Mouse (Mus musculus): Measurements from ENCODE around the gene Sertad2. TPM values are rescaled to one million over a fixed set of nuclear protein-coding genes. Genes with fewer than 3 reads are reported as not detected.

The Sertad2 gene
- polyA plus RNA-seq, 1 experiment = 57.1 TPM

DNA sequence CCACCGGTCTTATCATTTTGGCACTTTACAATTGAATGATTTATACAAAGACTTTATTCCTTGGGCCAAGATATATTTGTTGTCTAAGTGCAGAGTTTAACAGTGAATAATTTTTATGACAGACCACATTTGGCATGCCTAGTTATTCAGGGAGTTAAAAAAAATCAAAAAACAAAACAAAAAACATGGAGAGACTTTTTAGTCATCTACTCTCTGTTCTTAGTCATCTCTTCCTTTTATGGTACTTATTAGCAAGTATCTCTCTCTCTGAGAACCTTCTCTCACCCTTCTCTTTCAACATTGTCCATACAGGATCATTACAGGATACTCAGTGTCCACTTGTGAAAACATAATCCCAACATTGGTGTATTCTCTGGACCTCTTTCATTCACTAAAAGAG, 42.2 kb downstream of the Sertad2 start:
- Histone ChIP-seq H3K4me1 (ENCODE audit: control insufficient read depth, insufficient read depth, low read length) (no peaks in the 10 kb centered on the region; the same call in 1 of the 2 replicates), H3K4me3 (replicated peaks; ENCODE audit: extremely low read depth, low read depth, low read length) (no peak overlapping the region)
- TF ChIP-seq POLR2A (IDR thresholded peaks at IDR 0.05; ENCODE audit: borderline replicate concordance, extremely low read depth, low read depth, low read length) (no peak), CTCF (IDR thresholded peaks at IDR 0.05; ENCODE audit: insufficient read depth, low read length) (no peak)
- WGBS = 73% methylated on average over 1 of the region's 1 CpGs
- no peak for DNase-seq

DNA sequence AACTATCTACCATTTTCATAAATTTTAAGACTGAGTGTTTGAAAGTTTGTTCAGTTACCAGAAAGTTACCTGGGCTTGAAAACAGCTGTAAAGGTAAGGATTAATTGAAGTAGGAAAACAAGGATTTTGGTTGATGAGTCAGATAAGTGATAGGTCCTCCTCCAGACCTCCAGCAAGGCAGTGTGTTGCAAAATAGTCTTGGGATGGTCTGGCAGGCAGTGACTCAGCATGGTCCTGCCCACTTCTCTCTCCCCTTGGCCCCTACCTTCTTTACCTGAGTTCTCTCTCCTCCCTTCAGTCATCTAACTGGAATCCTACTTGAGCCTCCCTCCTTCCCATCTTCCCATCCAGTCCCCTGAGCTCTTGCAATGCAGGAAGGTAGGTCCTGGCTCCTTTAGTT, 43.1 kb downstream of the Sertad2 start:
- DNase-seq = no peak
- H3K4me1 ChIP-seq (ENCODE audit: control insufficient read depth, insufficient read depth, low read length) = no peaks in the 10 kb centered on the region; the same call in 1 of the 2 replicates
- TF ChIP-seq CTCF (IDR thresholded peaks at IDR 0.05; ENCODE audit: insufficient read depth, low read length) (no peak), POLR2A (IDR thresholded peaks at IDR 0.05; ENCODE audit: borderline replicate concordance, extremely low read depth, low read depth, low read length) (no peak)
- H3K4me3 ChIP-seq (replicated peaks; ENCODE audit: extremely low read depth, low read depth, low read length) = no peak overlapping the region

DNA sequence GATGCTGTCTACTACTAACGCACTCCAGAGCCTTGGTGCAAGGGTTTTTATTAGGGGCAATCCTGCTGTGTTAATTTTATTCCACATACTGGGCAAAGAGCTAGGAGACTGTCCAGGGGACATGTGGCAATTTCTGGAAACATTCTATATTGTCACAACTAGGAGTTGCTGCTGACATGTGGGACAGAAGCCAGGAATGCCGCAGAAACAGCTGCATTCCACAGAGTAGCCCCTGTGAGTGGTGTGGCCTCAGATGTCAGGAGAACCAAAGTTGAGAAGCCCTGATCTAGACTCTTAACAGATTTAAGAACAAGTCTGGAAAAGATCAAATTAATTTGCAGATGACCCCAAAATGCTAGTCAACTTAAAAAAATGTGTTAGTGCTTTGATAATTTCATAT, 46.3 kb downstream of the Sertad2 start:
- TF ChIP-seq CTCF (IDR thresholded peaks at IDR 0.05; ENCODE audit: insufficient read depth, low read length) (no peak), POLR2A (IDR thresholded peaks at IDR 0.05; ENCODE audit: borderline replicate concordance, extremely low read depth, low read depth, low read length) (no peak)
- DNase-seq = no peak
- WGBS = 31% methylated on average over 2 of the region's 2 CpGs
- Histone ChIP-seq H3K4me3 (replicated peaks; ENCODE audit: extremely low read depth, low read depth, low read length) (no peak overlapping the region), H3K4me1 (ENCODE audit: control insufficient read depth, insufficient read depth, low read length) (peaks cover 3% of the 10 kb centered on the region)

DNA sequence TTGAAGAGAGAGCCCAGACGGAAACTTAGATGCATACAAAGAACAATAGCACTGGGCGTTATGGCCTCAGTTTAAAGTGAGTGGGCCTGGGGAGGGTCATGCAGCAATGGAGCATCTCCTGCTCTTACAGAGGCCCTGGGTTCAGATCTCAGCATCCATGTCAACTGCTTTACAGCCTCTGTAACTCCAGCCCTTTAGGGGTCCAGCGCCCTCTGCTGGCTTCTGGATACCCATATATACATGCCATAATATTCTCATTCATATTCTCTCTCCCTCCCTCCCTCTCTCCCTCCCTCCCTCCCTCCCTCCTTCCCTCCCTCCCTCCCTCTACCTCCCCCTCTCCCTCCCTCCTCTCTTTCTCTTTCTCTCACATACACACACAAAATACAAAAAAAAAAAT, 49.0 kb downstream of the Sertad2 start:
- TF ChIP-seq POLR2A (IDR thresholded peaks at IDR 0.05; ENCODE audit: borderline replicate concordance, extremely low read depth, low read depth, low read length) (no peak), CTCF (IDR thresholded peaks at IDR 0.05; ENCODE audit: insufficient read depth, low read length) (no peak)
- no peak for DNase-seq
- WGBS = 76% methylated on average over 3 of the region's 3 CpGs
- no peak overlapping the region for H3K4me3 ChIP-seq (replicated peaks; ENCODE audit: extremely low read depth, low read depth, low read length)
- H3K4me1 ChIP-seq (ENCODE audit: control insufficient read depth, insufficient read depth, low read length) = peaks cover 4% of the 10 kb centered on the region

DNA sequence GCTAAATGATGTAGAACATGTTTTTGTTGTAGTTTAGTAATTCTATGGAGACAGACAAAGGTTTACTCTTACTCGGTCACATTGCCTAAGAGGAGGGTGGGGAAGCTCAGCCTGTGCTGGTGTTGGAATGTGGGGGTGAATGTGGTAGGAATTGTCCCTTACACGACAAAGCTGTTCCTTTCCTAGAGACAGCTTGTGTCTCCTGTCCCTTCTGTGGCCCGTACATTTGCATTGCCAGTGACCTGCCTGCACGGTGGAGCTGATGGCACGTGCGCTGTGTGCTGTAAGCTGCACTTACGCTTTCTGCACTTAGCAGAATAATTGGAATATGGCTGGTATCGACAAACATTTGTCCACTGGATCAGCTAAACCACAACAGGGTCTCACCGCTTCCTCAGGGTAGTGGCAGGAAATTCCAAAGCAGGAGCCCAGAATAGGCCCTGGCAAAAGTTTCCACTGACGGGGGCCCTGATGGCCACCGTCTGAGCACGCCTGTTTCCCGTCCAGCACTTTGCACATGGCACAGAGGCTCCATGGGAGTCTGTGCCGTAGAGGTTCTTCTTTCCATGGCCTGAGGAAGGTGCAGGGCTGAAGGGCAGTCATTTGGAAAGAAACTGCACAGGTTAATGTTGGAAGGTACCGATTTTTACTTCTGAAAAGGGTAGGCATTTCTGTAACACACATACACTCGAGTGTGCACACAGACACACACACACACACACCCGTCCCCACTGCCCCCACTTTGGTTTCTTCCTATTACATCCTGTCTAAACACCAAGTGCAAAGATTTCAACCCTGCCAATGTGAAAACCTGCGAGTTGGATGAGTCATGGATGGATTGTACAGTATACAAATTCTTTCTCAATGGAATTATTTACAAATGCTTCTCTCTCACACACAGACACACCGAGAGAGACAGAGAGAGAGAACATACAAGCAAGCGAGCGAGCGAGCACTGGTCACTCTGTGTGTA, 51.5 kb downstream of the Sertad2 start:
- H3K4me1 ChIP-seq (ENCODE audit: control insufficient read depth, insufficient read depth, low read length) = peaks cover 4% of the 10 kb centered on the region
- DNase-seq = no peak
- TF ChIP-seq CTCF (IDR thresholded peaks at IDR 0.05; ENCODE audit: insufficient read depth, low read length) = no peak
- TF ChIP-seq POLR2A (IDR thresholded peaks at IDR 0.05; ENCODE audit: borderline replicate concordance, extremely low read depth, low read depth, low read length) = no peak
- WGBS = 38% methylated on average over 22 of the region's 22 CpGs
- H3K4me3 ChIP-seq (replicated peaks; ENCODE audit: extremely low read depth, low read depth, low read length) = peak overlapping the region; percentile 25

DNA sequence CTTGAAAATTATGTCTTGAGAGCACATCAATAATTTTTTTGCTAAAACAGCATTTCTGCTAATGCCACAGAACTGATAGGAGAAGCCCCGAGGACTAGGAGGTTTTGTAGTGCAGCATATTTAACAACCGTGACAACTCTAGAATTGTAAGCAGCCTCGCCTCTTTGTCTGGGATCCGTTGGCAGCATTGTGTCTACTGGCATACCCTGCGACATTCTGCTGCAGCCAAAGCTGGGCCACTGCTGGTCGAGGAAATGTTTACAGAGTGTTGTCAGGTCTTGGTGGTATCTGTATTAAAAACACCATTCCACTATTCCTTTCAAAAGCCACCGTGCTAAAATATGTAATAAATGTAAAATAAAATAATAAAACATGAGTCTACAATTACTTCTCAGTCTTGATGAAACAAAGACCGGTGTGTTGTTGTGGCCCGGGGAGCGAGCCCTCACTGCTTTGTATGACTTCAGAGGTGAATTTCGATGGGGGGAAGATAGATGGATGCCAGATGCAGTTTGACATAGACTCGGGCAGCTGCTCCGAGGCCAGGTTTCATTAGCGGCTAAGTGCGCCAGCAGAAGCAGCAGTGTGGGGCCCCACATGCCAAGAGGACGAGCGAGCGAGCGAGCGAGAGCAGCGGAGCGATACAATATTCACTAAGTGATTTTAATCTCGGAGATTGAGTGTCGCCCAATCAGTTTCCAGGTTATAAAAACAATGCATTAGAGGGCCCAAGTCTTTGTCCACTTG, 60.2 kb downstream of the Sertad2 start:
- WGBS = 52% methylated on average over 24 of the region's 24 CpGs
- peak overlapping the region; percentile 23 for H3K4me3 ChIP-seq (replicated peaks; ENCODE audit: extremely low read depth, low read depth, low read length)
- no peak for DNase-seq
- no peaks in the 10 kb centered on the region for H3K4me1 ChIP-seq (ENCODE audit: control insufficient read depth, insufficient read depth, low read length)
- TF ChIP-seq POLR2A (IDR thresholded peaks at IDR 0.05; ENCODE audit: borderline replicate concordance, extremely low read depth, low read depth, low read length) (no peak), CTCF (IDR thresholded peaks at IDR 0.05; ENCODE audit: insufficient read depth, low read length) (no peak)

DNA sequence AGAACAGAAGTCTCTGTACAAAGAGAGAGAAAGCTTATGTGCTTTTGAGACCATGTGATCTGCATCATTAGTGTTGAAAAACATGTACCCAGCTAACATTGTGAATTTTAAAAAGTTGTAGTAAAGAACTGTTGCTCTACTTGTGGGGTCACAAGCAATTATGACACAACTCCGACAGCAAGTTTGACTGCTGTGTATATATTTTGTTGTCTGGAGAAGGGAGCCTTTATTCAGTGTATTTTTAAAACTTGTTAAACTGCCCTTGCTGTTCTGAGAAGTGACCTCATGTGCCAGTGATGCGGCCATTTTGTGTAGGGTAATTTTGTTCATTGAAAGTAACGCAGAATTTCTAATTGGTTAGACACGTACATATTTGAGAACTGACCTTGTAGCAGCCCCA, 61.1 kb downstream of the Sertad2 start:
- TF ChIP-seq CTCF (IDR thresholded peaks at IDR 0.05; ENCODE audit: insufficient read depth, low read length) (no peak), POLR2A (IDR thresholded peaks at IDR 0.05; ENCODE audit: borderline replicate concordance, extremely low read depth, low read depth, low read length) (no peak)
- H3K4me3 ChIP-seq (replicated peaks; ENCODE audit: extremely low read depth, low read depth, low read length) = no peak overlapping the region
- H3K4me1 ChIP-seq (ENCODE audit: control insufficient read depth, insufficient read depth, low read length) = no peaks in the 10 kb centered on the region
- DNase-seq = no peak
- 87% methylated on average over 4 of the region's 4 CpGs for WGBS

DNA sequence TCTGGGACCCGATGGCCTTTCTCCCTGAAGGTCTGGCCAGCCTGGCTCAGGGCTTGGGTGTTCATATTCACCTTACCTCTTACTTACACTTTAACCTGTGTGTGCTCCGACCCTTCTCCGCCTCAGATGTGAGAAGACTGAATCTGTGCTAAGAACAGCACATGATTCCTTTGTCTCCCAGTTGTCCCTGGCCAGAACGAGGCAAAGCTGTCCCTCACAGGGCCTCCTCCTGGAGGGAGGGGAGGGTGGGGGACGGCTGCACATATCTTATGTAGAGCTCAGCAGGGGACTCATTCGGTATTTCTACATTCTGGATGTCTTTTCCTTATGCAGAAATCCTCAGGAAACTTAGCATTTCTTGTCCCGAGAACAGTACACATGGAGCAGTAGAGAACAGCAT, 62.6 kb downstream of the Sertad2 start:
- H3K4me3 ChIP-seq (replicated peaks; ENCODE audit: extremely low read depth, low read depth, low read length) = no peak overlapping the region
- DNase-seq = no peak
- 84% methylated on average over 7 of the region's 7 CpGs for WGBS
- TF ChIP-seq POLR2A (IDR thresholded peaks at IDR 0.05; ENCODE audit: borderline replicate concordance, extremely low read depth, low read depth, low read length) = no peak
- no peak for TF ChIP-seq CTCF (IDR thresholded peaks at IDR 0.05; ENCODE audit: insufficient read depth, low read length)
- H3K4me1 ChIP-seq (ENCODE audit: control insufficient read depth, insufficient read depth, low read length) = no peaks in the 10 kb centered on the region

DNA sequence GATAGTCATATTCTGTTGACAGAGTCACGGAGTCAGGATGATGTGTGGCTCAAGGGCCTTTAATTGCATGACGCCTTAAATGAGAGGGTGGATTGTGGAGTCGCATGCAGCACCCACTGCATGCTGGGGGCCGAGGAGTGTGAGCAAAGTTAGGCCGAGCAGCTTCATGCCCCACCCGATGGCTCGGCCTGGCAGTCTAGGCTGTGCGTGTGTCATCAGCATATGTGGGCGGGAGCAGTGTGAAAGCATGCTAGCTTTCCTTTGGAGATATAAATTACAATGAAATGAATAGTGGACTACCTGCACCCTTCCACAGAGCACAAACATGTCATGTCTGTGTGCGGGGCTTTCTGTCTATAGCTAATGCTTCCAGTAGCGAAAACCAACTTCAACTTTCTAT, 65.4 kb downstream of the Sertad2 start:
- H3K4me3 ChIP-seq (replicated peaks; ENCODE audit: extremely low read depth, low read depth, low read length) = no peak overlapping the region
- no peaks in the 10 kb centered on the region for H3K4me1 ChIP-seq (ENCODE audit: control insufficient read depth, insufficient read depth, low read length)
- no peak for DNase-seq
- 76% methylated on average over 11 of the region's 11 CpGs for WGBS
- TF ChIP-seq CTCF (IDR thresholded peaks at IDR 0.05; ENCODE audit: insufficient read depth, low read length) (no peak), POLR2A (IDR thresholded peaks at IDR 0.05; ENCODE audit: borderline replicate concordance, extremely low read depth, low read depth, low read length) (no peak)

Data from lung, adult 2 months (tissue).